Mouse (Mus musculus) brain, embryonic 14.5 days (tissue): ENCODE measurements at regions not wholly inside any gene's neighbourhood (a gene's known extent, or its start where the extent isn't known, plus 50 kb on each side); places are given as distances from the start of the nearest gene placed in this dataset.

Experiments used
- CTCF ChIP-seq: fragments of 200-500 bp; IDR thresholded peaks from 2 replicates; pipeline ENCODE4 v1.5.1; 2012; ENCODE audit warnings: inconsistent platforms, mild to moderate bottlenecking, moderate library complexity, borderline replicate concordance; ENCODE audit not compliant: insufficient read depth, insufficient read length; ENCODE audit errors: extremely low read depth
- POLR2A ChIP-seq: fragments of 200-500 bp; IDR thresholded peaks from 2 replicates; pipeline ENCODE4 v1.6.1; 2012; ENCODE audit warnings: mild to moderate bottlenecking, inconsistent platforms, borderline replicate concordance; ENCODE audit not compliant: poor library complexity, insufficient read depth, insufficient read length, severe bottlenecking; ENCODE audit errors: extremely low read depth

- TF ChIP-seq POLR2A, result no peak
- no peak for TF ChIP-seq CTCF
These were observed 251.4 kb upstream of the Satb1 start for GRCm38 (mm10) chr17:52084455-52084854.
